10 mouse cellular contexts compared by ENCODE assay signal in genomic region chr7:38201290-38201658, GRCm38 (mm10). TPM values are rescaled to one million over a fixed set of nuclear protein-coding genes. Genes with fewer than 3 reads are reported as not detected.
DNase-seq lines count a peak whose midpoint lies in the region; ATAC-seq lines count a peak whose summit lies in the region.
"Had no signal": no experiment of that assay in that cellular context is flagged by ENCODE, and none has a peak within 500 bp of the region (broad histone marks: within the 10 kb centered on the region; RNA-seq: fewer than 3 reads in every experiment).

No protein-coding gene starts in this region.

- no peak overlapping the region for H3K4me3 ChIP-seq in embryonic facial prominence, embryonic 13.5 days
- no peak overlapping the region for H3K4me3 ChIP-seq in embryonic facial prominence, embryonic 10.5 days
- H3K4me3 ChIP-seq in midbrain, embryonic 12.5 days, result no peak overlapping the region
- H3K4me3 ChIP-seq in midbrain, embryonic 11.5 days (ENCODE audit: low read depth, low read length), result no peak overlapping the region
- H3K4me3 ChIP-seq in hindbrain, embryonic 13.5 days, result 0 out of 2 replicates have a peak overlapping the region, but pooled peaks have one; percentile 35
- peak overlapping the region; percentile 24; the same call in 1 of the 2 replicates for H3K4me3 ChIP-seq in neural tube, embryonic 14.5 days (ENCODE audit: low read depth, low read length)

- no peak overlapping the region for H3K27ac ChIP-seq in embryonic facial prominence, embryonic 13.5 days
- H3K27ac ChIP-seq in embryonic facial prominence, embryonic 10.5 days (replicated peaks), result no peak overlapping the region
- H3K27ac ChIP-seq in midbrain, embryonic 12.5 days (replicated peaks), result no peak overlapping the region
- H3K27ac ChIP-seq in midbrain, embryonic 11.5 days (ENCODE audit: low read depth, low read length), result no peak overlapping the region
- H3K27ac ChIP-seq in hindbrain, embryonic 13.5 days, result no peak overlapping the region; the same call in 1 of the 2 replicates
- H3K27ac ChIP-seq in neural tube, embryonic 14.5 days (ENCODE audit: low read depth, low read length), result no peak overlapping the region
- H3K27ac ChIP-seq: embryonic facial prominence, embryonic 12.5 days; heart, embryonic 13.5 days had no signal

- no peak overlapping the region for H3K9ac ChIP-seq in embryonic facial prominence, embryonic 13.5 days
- H3K9ac ChIP-seq in midbrain, embryonic 12.5 days (replicated peaks), result no peak overlapping the region
- H3K9ac ChIP-seq in midbrain, embryonic 11.5 days (ENCODE audit: low read length), result no peak overlapping the region
- no peak overlapping the region; the same call in 1 of the 2 replicates for H3K9ac ChIP-seq in hindbrain, embryonic 13.5 days
- no peak overlapping the region for H3K9ac ChIP-seq in neural tube, embryonic 14.5 days (replicated peaks; ENCODE audit: low read depth, low read length)
- H3K9ac ChIP-seq: embryonic facial prominence, embryonic 12.5 days had no signal

- H3K9me3 ChIP-seq in embryonic facial prominence, embryonic 13.5 days, result no peaks in the 10 kb centered on the region
- H3K9me3 ChIP-seq in embryonic facial prominence, embryonic 10.5 days, result no peaks in the 10 kb centered on the region
- peaks cover 4% of the 10 kb centered on the region; the same call in 1 of the 2 replicates for H3K9me3 ChIP-seq in midbrain, embryonic 12.5 days
- H3K9me3 ChIP-seq in midbrain, embryonic 11.5 days (ENCODE audit: control insufficient read depth, low read length), result peaks cover 2% of the 10 kb centered on the region; the same call in 1 of the 2 replicates
- H3K9me3 ChIP-seq in hindbrain, embryonic 13.5 days, result no peaks in the 10 kb centered on the region
- H3K9me3 ChIP-seq in neural tube, embryonic 14.5 days (ENCODE audit: control insufficient read depth, low read length), result no peaks in the 10 kb centered on the region
- H3K9me3 ChIP-seq: heart, embryonic 13.5 days had no signal

- peaks cover 7% of the 10 kb centered on the region for H3K36me3 ChIP-seq in embryonic facial prominence, embryonic 13.5 days
- no peaks in the 10 kb centered on the region for H3K36me3 ChIP-seq in embryonic facial prominence, embryonic 10.5 days (replicated peaks)
- H3K36me3 ChIP-seq in midbrain, embryonic 12.5 days, result 0 out of 2 replicates have a peak, but pooled peaks cover 3% of the 10 kb centered on the region
- no peaks in the 10 kb centered on the region for H3K36me3 ChIP-seq in midbrain, embryonic 11.5 days (ENCODE audit: control insufficient read depth, insufficient read depth, low read length)
- H3K36me3 ChIP-seq in hindbrain, embryonic 13.5 days, result peaks cover 4% of the 10 kb centered on the region; the same call in 1 of the 2 replicates
- no peaks in the 10 kb centered on the region for H3K36me3 ChIP-seq in neural tube, embryonic 14.5 days (ENCODE audit: control insufficient read depth, insufficient read depth, low read length)
- H3K36me3 ChIP-seq: embryonic facial prominence, embryonic 12.5 days; heart, embryonic 13.5 days had no signal

- 32% methylated on average over 3 of the region's 3 CpGs for WGBS in embryonic facial prominence, embryonic 13.5 days
- WGBS in embryonic facial prominence, embryonic 10.5 days, result 47% methylated on average over 3 of the region's 3 CpGs
- WGBS in midbrain, embryonic 12.5 days, result 38% methylated on average over 3 of the region's 3 CpGs
- WGBS in midbrain, embryonic 11.5 days, result 54% methylated on average over 3 of the region's 3 CpGs
- WGBS in hindbrain, embryonic 13.5 days, result 58% methylated on average over 3 of the region's 3 CpGs
- 22% methylated on average over 3 of the region's 3 CpGs for WGBS in neural tube, embryonic 14.5 days

- peaks cover 5% of the 10 kb centered on the region; the same call in 1 of the 2 replicates for H3K4me1 ChIP-seq in embryonic facial prominence, embryonic 13.5 days
- peaks cover 5% of the 10 kb centered on the region; the same call in 1 of the 2 replicates for H3K4me1 ChIP-seq in embryonic facial prominence, embryonic 10.5 days
- peaks cover 5% of the 10 kb centered on the region; the same call in 1 of the 2 replicates for H3K4me1 ChIP-seq in midbrain, embryonic 12.5 days
- H3K4me1 ChIP-seq in midbrain, embryonic 11.5 days (ENCODE audit: control insufficient read depth, insufficient read depth, low read length), result no peaks in the 10 kb centered on the region
- H3K4me1 ChIP-seq in hindbrain, embryonic 13.5 days (replicated peaks), result peaks cover 6% of the 10 kb centered on the region; the same call in 1 of the 2 replicates
- 0 out of 2 replicates have a peak, but pooled peaks cover 2% of the 10 kb centered on the region for H3K4me1 ChIP-seq in neural tube, embryonic 14.5 days (ENCODE audit: control insufficient read depth, insufficient read depth, low read length)
- H3K4me1 ChIP-seq: embryonic facial prominence, embryonic 12.5 days had no signal

- ATAC-seq in embryonic facial prominence, embryonic 13.5 days (ENCODE audit: insufficient number of reproducible peaks, insufficient read depth, low FRiP score, low TSS enrichment, low read depth), result no peak
- ATAC-seq in midbrain, embryonic 12.5 days (ENCODE audit: low FRiP score, low read depth), result peak; percentile 35; the same call in 1 of the 2 replicates
- no peak for ATAC-seq in midbrain, embryonic 11.5 days (ENCODE audit: low FRiP score)
- peak; percentile 60 for ATAC-seq in hindbrain, embryonic 13.5 days (ENCODE audit: low FRiP score)
- peak; percentile 23; the same call in 1 of the 2 replicates for ATAC-seq in neural tube, embryonic 14.5 days (ENCODE audit: low read depth)

- DNase-seq in embryonic facial prominence, embryonic 10.5 days (ENCODE audit: low spot score), result no peak
- DNase-seq in midbrain, embryonic 11.5 days (ENCODE audit: low spot score, missing footprints), result no peak
- no peak for DNase-seq in cerebellum, adult 8-10 months
- no peak for DNase-seq in cerebellum, postnatal 36 days

- H3K27me3 ChIP-seq in embryonic facial prominence, embryonic 13.5 days, result no peaks in the 10 kb centered on the region
- H3K27me3 ChIP-seq in embryonic facial prominence, embryonic 10.5 days (replicated peaks; ENCODE audit: low read depth, poor library complexity, severe bottlenecking), result no peaks in the 10 kb centered on the region
- H3K27me3 ChIP-seq in midbrain, embryonic 12.5 days, result no peaks in the 10 kb centered on the region; the same call in 1 of the 2 replicates
- H3K27me3 ChIP-seq in midbrain, embryonic 11.5 days (ENCODE audit: control insufficient read depth, insufficient read depth, low read length), result no peaks in the 10 kb centered on the region
- no peaks in the 10 kb centered on the region for H3K27me3 ChIP-seq in hindbrain, embryonic 13.5 days
- H3K27me3 ChIP-seq in neural tube, embryonic 14.5 days (ENCODE audit: control insufficient read depth, insufficient read depth, low read length), result no peaks in the 10 kb centered on the region
- H3K27me3 ChIP-seq: embryonic facial prominence, embryonic 12.5 days; heart, embryonic 13.5 days had no signal

- peak overlapping the region; percentile 55 for H3K4me2 ChIP-seq in embryonic facial prominence, embryonic 13.5 days
- H3K4me2 ChIP-seq in midbrain, embryonic 12.5 days (replicated peaks), result no peak overlapping the region
- no peak overlapping the region for H3K4me2 ChIP-seq in midbrain, embryonic 11.5 days
- H3K4me2 ChIP-seq in hindbrain, embryonic 13.5 days, result peak overlapping the region; percentile 60; the same call in 1 of the 2 replicates
- peak overlapping the region; percentile 49 for H3K4me2 ChIP-seq in neural tube, embryonic 14.5 days (ENCODE audit: low read depth, low read length)

RNA-seq across cellular contexts. Expression of gene 1600014C10Rik, which starts 18.3 kb away (rescaled TPM):
- 21.8 and 21.9 TPM in 2 replicates for polyA plus RNA-seq in embryonic facial prominence, embryonic 13.5 days (2015; fragmentation: Nextera tagmentation; extraction: Ambion mirVana)
- polyA plus RNA-seq in embryonic facial prominence, embryonic 10.5 days (2016; fragmentation: Nextera tagmentation; extraction: Ambion mirVana), result 15.5 and 17.4 TPM in 2 replicates
- 18.5 and 19.9 TPM in 2 replicates for polyA plus RNA-seq in midbrain, embryonic 12.5 days (2016; fragmentation: Nextera tagmentation; extraction: Ambion mirVana)
- polyA plus RNA-seq in midbrain, embryonic 11.5 days (2014; fragmentation: Nextera tagmentation; extraction: Ambion mirVana), result 17.0 and 17.2 TPM in 2 replicates
- polyA plus RNA-seq in hindbrain, embryonic 13.5 days (2015; fragmentation: Nextera tagmentation; extraction: Ambion mirVana), result 26.1 and 27.5 TPM in 2 replicates
- 31.3 and 32.8 TPM in 2 replicates for polyA plus RNA-seq in neural tube, embryonic 14.5 days (2014; fragmentation: Nextera tagmentation; extraction: Ambion mirVana)

RNA-seq across cellular contexts. Expression of gene Plekhf1, which starts 26.5 kb away (rescaled TPM):
- polyA plus RNA-seq in embryonic facial prominence, embryonic 13.5 days (2015; fragmentation: Nextera tagmentation; extraction: Ambion mirVana), result 3.8 and 3.9 TPM in 2 replicates
- polyA plus RNA-seq in embryonic facial prominence, embryonic 10.5 days (2016; fragmentation: Nextera tagmentation; extraction: Ambion mirVana), result 3.0 and 3.3 TPM in 2 replicates
- polyA plus RNA-seq in midbrain, embryonic 12.5 days (2016; fragmentation: Nextera tagmentation; extraction: Ambion mirVana), result 1.1 and 1.2 TPM in 2 replicates
- 1.4 and 1.5 TPM in 2 replicates for polyA plus RNA-seq in midbrain, embryonic 11.5 days (2014; fragmentation: Nextera tagmentation; extraction: Ambion mirVana)
- polyA plus RNA-seq in hindbrain, embryonic 13.5 days (2015; fragmentation: Nextera tagmentation; extraction: Ambion mirVana), result 0.53 and 0.77 TPM in 2 replicates
- 0.32 and 0.68 TPM in 2 replicates for polyA plus RNA-seq in neural tube, embryonic 14.5 days (2014; fragmentation: Nextera tagmentation; extraction: Ambion mirVana)

Comparison
In these comparisons a context has a peak if more than half of its experiments do, and no peak if none do; other contexts are left out.
1. ATAC-seq: peak in midbrain, embryonic 12.5 days (single experiment), hindbrain, embryonic 13.5 days (single experiment) and neural tube, embryonic 14.5 days (single experiment); none in embryonic facial prominence, embryonic 13.5 days (single experiment) and midbrain, embryonic 11.5 days (single experiment).
2. H3K4me2 ChIP-seq: peak in embryonic facial prominence, embryonic 13.5 days (single experiment), hindbrain, embryonic 13.5 days (single experiment) and neural tube, embryonic 14.5 days (single experiment); none in midbrain, embryonic 12.5 days (single experiment) and midbrain, embryonic 11.5 days (single experiment).
3. H3K4me3 ChIP-seq: peak in hindbrain, embryonic 13.5 days (single experiment) and neural tube, embryonic 14.5 days (single experiment); none in embryonic facial prominence, embryonic 13.5 days (single experiment), embryonic facial prominence, embryonic 10.5 days (single experiment), midbrain, embryonic 12.5 days (single experiment) and midbrain, embryonic 11.5 days (single experiment).